Mouse (Mus musculus) kidney, postnatal 0 days (tissue): ENCODE measurements at regions not wholly inside any gene's neighbourhood (a gene's known extent, or its start where the extent isn't known, plus 50 kb on each side); places are given as distances from the start of the nearest gene placed in this dataset.

Experiments used
- ATAC-seq: fragments of 200-750 bp; cut with Nextera tagmentation; replicated peaks from 2 replicates; pipeline ENCODE4 v1.8.0; 2017; ENCODE audit warnings: low read depth, moderate number of reproducible peaks, moderate TSS enrichment, moderate library complexity; ENCODE audit not compliant: low FRiP score
- DNase-seq: peaks from one replicate; pipeline ENCODE4 v3.0.0-alpha.2; 2016; ENCODE audit warnings: low spot score
- H3K27ac ChIP-seq: fragments of 300-500 bp; sonication (generic); 2 replicates; pipeline ENCODE4 v1.5.1; 2014; ENCODE audit warnings: mild to moderate bottlenecking
- H3K27me3 ChIP-seq: fragments of 300-500 bp; sonication (generic); 2 replicates; pipeline ENCODE4 v1.6.1; 2014; ENCODE audit warnings: low read length, mixed read lengths; ENCODE audit not compliant: insufficient read depth
- H3K36me3 ChIP-seq: fragments of 300-500 bp; sonication (generic); 2 replicates; pipeline ENCODE4 v1.6.1; 2014; ENCODE audit warnings: low read length, mixed read lengths; ENCODE audit not compliant: insufficient read depth
- H3K4me1 ChIP-seq: fragments of 300-500 bp; sonication (generic); replicated peaks from 2 replicates; pipeline ENCODE4 v1.6.1; 2014; ENCODE audit warnings: antibody characterized with exemption, low read length, mixed read lengths; ENCODE audit not compliant: insufficient read depth
- H3K4me2 ChIP-seq: fragments of 300-500 bp; sonication (generic); 2 replicates; pipeline ENCODE4 v1.6.1; 2014; ENCODE audit warnings: mild to moderate bottlenecking, low read length, moderate library complexity, mixed read lengths
- H3K4me3 ChIP-seq: fragments of 300-500 bp; sonication (generic); replicated peaks from 2 replicates; pipeline ENCODE4 v1.5.1; 2014; ENCODE audit warnings: low read depth, low read length
- H3K9ac ChIP-seq: fragments of 300-500 bp; sonication (generic); 2 replicates; pipeline ENCODE4 v1.6.1; 2014; ENCODE audit warnings: low read depth, low read length
- H3K9me3 ChIP-seq: fragments of 300-500 bp; sonication (generic); replicated peaks from 2 replicates; pipeline ENCODE4 v1.6.1; 2016; ENCODE audit warnings: low read length, inconsistent platforms, mixed read lengths
- CTCF ChIP-seq: IDR thresholded peaks from 2 replicates; pipeline ENCODE4 v1.5.1; 2016; ENCODE audit warnings: antibody characterized with exemption, low read depth, mild to moderate bottlenecking, moderate library complexity
- WGBS: fragments of 180-500 bp; shearing (Covaris S2); extraction: QIAGEN DNeasy Blood & Tissue Kit; methylation state at CpG from one replicate; pipeline ENCODE4 v1.1.7; 2014; 5-methylcytosine and 5-hydroxymethylcytosine counted together

GRCm38 (mm10) chr10:42090806-42091205 is 72.6 kb upstream of the Armc2 start:
- H3K27ac ChIP-seq: no peak overlapping the region
- H3K9ac ChIP-seq: no peak overlapping the region
- no peak overlapping the region for H3K4me2 ChIP-seq
- TF ChIP-seq CTCF: no peak
- no peaks in the 10 kb centered on the region for H3K36me3 ChIP-seq
- H3K4me3 ChIP-seq: no peak overlapping the region
- 97% methylated on average over 7 of the region's 7 CpGs for WGBS
- DNase-seq (no peak), ATAC-seq (no peak)
- H3K4me1 ChIP-seq: peaks cover 15% of the 10 kb centered on the region
- no peaks in the 10 kb centered on the region for H3K27me3 ChIP-seq
- no peaks in the 10 kb centered on the region for H3K9me3 ChIP-seq

GRCm38 (mm10) chr10:42090147-42090546 is 71.9 kb upstream of the Armc2 start:
- no peak overlapping the region for H3K4me2 ChIP-seq
- no peak for TF ChIP-seq CTCF
- no peaks in the 10 kb centered on the region for H3K36me3 ChIP-seq
- H3K4me3 ChIP-seq: no peak overlapping the region
- WGBS: 49% methylated on average over 3 of the region's 3 CpGs
- DNase-seq: no peak
- H3K9ac ChIP-seq: no peak overlapping the region
- no peaks in the 10 kb centered on the region for H3K9me3 ChIP-seq
- peak overlapping the region; percentile 74 for H3K27ac ChIP-seq
- no peak for ATAC-seq
- no peaks in the 10 kb centered on the region for H3K27me3 ChIP-seq
- H3K4me1 ChIP-seq: peaks cover 15% of the 10 kb centered on the region

- ATAC-seq (peak; percentile 85), DNase-seq (peak; percentile 68)
- no peak for TF ChIP-seq CTCF
- H3K4me3 ChIP-seq: no peak overlapping the region
- H3K9me3 ChIP-seq: no peaks in the 10 kb centered on the region
- H3K27me3 ChIP-seq: no peaks in the 10 kb centered on the region
- peaks cover 15% of the 10 kb centered on the region for H3K4me1 ChIP-seq
- H3K27ac ChIP-seq: peak overlapping the region; percentile 74
- H3K36me3 ChIP-seq: no peaks in the 10 kb centered on the region
- WGBS: 30% methylated on average over 5 of the region's 5 CpGs
- no peak overlapping the region for H3K9ac ChIP-seq
- no peak overlapping the region for H3K4me2 ChIP-seq
Observed at GRCm38 (mm10) chr10:42089686-42090085, 71.4 kb upstream of the Armc2 start.

- Histone ChIP-seq H3K9me3 (no peaks in the 10 kb centered on the region), H3K9ac (no peak overlapping the region), H3K4me1 (peaks cover 15% of the 10 kb centered on the region), H3K4me2 (peak overlapping the region; percentile 6; the same call in 1 of the 2 replicates), H3K36me3 (no peaks in the 10 kb centered on the region), H3K27ac (peak overlapping the region; percentile 74), H3K27me3 (no peaks in the 10 kb centered on the region), H3K4me3 (no peak overlapping the region)
- WGBS: 12% methylated on average over 3 of the region's 3 CpGs
- peak; percentile 73 for ATAC-seq
- no peak for TF ChIP-seq CTCF
- DNase-seq: peak; percentile 70
Observed at GRCm38 (mm10) chr10:42089235-42089625, 71.0 kb upstream of the Armc2 start.

GRCm38 (mm10) chr10:42088570-42089234 is 70.5 kb upstream of the Armc2 start:
- Histone ChIP-seq H3K9ac (no peak overlapping the region), H3K36me3 (no peaks in the 10 kb centered on the region), H3K27me3 (no peaks in the 10 kb centered on the region), H3K27ac (peak overlapping the region; percentile 74), H3K4me1 (peaks cover 15% of the 10 kb centered on the region), H3K4me2 (peak overlapping the region; percentile 6; the same call in 1 of the 2 replicates), H3K4me3 (no peak overlapping the region), H3K9me3 (no peaks in the 10 kb centered on the region)
- no peak for ATAC-seq
- TF ChIP-seq CTCF: no peak
- 43% methylated on average over 14 of the region's 14 CpGs for WGBS
- DNase-seq: peak; percentile 57

GRCm38 (mm10) chr10:42087906-42088305 is 69.7 kb upstream of the Armc2 start:
- Histone ChIP-seq H3K4me2 (no peak overlapping the region), H3K4me1 (peaks cover 15% of the 10 kb centered on the region), H3K4me3 (no peak overlapping the region), H3K9ac (no peak overlapping the region), H3K27ac (no peak overlapping the region), H3K9me3 (no peaks in the 10 kb centered on the region), H3K36me3 (no peaks in the 10 kb centered on the region), H3K27me3 (no peaks in the 10 kb centered on the region)
- no peak for DNase-seq
- WGBS: 94% methylated on average over 3 of the region's 3 CpGs
- no peak for ATAC-seq
- no peak for TF ChIP-seq CTCF

- Histone ChIP-seq H3K36me3 (no peaks in the 10 kb centered on the region), H3K9ac (no peak overlapping the region), H3K4me2 (no peak overlapping the region), H3K27me3 (no peaks in the 10 kb centered on the region), H3K4me3 (no peak overlapping the region), H3K4me1 (peaks cover 15% of the 10 kb centered on the region), H3K27ac (no peak overlapping the region), H3K9me3 (no peaks in the 10 kb centered on the region)
- ATAC-seq: no peak
- no peak for TF ChIP-seq CTCF
- WGBS: 91% methylated on average over 10 of the region's 10 CpGs
- DNase-seq: no peak
Observed at GRCm38 (mm10) chr10:42086691-42087090, 68.4 kb upstream of the Armc2 start.
